Mouse (Mus musculus) adrenal gland, postnatal 36 days (tissue): ENCODE data around the gene Gm5148. TPM values are rescaled to one million over a fixed set of nuclear protein-coding genes. Genes with fewer than 3 reads are reported as not detected.
A peak's percentile ranks its signal among the peaks of the same experiment; 100 is the strongest.

Experiments
- DNase-seq, 2 experiments: peaks; one replicate each; pipeline ENCODE4 v3.0.0; 2021; ENCODE audit warnings: mixed read lengths in 1 of 2
- total RNA-seq, 2 experiments: library from RNA; stranded (reverse); gene quantifications; 2 replicates each; pipeline ENCODE4 v1.2.3; 2021

Gene Gm5148
- total RNA-seq, 2 experiments from 2014 or later = 0.36 TPM; not detected in 1

DNA sequence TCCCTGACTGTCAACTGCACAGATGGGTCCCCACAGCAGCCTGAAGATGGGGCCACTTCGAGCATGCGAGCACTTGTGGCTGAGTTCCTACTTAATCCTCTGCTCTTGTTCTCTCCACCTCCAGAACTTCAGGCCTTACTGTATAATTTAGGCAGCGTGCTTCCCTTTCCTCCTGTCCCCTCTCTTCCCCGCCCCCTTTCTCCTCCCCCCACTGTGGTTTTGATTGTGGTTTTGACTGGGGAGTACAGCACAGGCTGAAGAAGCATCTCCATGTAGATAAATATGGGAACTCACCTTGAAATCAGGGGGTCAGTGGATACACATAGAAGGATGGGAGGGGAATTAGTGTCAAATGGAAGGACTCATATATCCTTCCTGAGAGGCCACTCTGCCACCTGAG is 31.3 kb downstream of the Gm5148 start:
- DNase-seq = no peak

DNA sequence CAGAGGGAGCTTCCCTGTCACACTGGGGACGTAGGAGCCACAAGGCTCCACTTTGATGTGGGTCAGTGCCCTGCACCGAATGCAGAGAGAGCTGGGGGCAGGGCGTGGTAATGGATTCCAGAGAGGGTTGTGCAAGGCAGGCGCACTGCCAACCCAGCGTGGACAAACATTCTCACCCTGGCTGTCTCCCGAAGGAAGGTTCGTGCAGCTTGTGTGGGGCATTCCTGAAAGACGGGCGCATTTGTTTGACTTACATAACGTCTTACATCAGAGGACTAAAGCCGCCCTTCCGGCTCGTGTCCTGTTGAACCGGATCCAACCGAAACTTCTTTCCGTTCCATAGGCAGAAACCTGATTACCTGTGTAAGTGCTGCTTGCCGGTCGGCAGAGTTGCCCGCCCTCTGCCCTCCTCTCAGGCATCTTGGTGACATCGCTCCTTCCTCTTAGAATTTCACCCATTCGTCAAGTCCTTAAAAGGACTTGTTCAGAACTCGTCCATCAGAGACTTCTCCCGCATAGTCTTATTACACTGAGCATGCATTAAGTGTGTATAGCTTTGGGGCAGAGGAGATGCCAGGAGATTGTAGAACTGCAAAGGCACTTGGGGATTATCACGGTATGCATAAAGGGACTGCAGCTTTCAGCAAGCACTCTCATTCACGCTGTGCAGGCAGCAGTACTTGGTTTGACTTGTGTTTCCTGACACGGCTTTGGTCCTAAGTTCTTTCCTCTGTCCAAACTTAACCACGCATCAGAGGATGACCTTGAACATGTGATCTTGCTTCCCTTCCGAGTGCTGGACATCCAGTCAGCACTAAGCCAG is 36.9 kb downstream of the Gm5148 start:
- peak; percentile 60 to 67 for DNase-seq

DNA sequence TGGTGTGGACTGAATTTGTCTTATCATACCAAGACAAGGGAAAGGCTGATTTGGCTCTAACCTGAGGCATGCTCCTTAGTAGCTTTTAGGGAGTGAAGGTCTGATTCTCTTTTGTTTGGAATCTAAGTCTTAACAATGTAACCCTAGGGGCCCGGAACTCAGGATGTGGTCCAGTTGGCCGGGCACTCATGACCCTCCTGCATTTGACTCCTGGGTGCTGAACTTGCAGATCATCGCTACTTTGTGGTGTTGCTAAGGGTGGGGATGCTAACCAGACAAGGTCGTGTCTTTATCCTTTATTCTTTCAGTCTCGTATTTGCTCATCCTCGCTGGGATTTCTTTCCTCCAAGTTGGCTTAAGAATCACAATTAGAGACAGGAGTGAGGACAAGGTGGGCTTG is 37.5 kb downstream of the Gm5148 start:
- no peak for DNase-seq

DNA sequence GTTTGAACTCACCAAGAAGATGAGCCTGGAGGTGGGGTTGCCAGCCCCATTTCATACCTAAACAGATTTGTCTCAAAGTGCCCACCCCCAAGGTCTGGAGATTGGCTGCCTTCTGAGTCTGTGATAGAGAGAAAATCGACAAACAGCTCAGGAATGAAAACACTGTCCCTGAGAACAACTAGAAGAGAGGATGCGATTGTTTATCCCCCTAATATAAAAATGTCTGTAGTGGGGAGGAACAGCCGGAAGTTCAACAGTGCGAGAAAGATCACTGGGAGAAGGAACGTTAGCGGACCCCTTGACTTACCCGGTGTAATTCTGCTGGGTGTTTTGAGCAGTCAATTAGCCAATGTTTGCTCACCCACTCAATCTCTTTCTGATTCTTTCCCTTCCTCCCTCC is 38.1 kb downstream of the Gm5148 start:
- no peak for DNase-seq

DNA sequence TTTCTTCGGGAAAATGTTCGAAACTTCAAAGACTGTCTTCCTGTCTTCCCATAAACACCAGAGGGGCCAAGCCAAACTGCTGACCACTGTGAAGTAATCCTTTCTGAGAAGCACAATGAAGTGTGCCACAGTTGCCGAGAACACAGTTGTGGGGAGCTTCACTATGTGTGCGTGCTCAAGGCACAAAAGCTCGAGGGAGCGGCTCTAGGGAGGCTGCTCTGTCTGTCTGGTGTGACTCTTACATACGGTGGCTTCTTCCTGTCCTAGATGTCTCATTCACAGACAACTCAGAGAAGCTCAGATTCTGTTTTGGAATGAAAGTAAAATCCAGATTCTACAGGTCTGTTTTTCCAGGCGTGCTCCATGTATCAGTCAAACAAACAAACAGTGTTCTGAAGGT is 48.0 kb downstream of the Gm5148 start:
- DNase-seq = no peak

DNA sequence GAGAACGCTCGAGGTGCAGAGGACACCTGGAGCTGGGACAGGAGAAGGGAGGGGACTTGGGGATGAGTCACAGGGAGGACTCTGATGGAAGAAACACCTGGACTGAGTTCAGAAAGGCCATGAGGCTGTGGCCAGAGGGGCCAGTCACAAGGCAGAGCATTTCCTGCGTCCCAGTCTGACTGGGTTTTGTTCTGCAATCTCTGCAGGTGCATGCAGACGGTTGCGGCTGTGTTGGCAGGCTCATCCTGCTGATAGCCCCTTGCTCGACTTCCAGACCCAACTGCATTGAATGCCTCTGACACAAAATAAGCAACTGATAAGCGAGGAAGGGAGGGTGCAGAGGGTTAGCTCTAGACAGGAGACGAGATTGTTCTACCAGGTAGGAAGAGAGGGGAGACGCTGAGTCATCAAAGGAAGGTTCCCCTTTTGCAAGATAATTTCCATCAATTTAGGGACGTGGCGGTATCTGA is 49.2 kb downstream of the Gm5148 start:
- DNase-seq = no peak

DNA sequence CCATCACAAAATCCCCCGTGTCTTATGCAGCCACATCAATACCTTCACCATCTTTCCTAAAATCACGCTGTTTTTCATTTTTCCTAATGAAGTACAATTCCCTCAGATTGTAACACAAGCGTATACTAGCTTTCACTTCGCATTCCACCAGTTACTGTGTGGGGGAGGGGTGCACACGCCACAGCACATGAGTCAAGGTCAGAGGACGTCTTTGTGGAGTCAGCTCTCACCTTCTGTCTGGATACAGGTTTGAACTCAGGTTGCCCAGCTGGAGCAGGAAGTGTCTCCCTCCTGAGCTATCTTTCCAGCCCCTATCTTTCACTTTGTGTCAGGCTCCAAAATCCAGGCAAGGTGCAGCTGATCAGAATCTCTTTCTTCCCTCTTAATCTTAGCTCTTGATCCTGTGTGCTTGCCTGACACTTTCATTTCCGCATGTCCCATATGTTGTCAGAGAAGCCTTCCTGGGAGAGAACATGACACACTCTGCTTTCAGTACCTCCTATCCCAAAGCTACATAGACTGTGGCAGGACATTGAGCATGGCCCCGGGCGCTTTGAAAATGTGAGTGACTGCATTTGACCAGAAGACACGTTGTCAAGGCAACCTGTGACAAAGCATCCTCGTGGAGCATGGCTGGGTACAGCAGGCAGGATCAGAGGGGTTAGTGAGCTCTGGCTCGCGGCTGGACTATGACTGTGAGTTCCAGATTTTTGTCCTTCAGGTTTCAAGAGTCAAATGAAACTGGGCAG is 50.6 kb downstream of the Gm5148 start:
- peak; percentile 17 to 30 for DNase-seq

DNA sequence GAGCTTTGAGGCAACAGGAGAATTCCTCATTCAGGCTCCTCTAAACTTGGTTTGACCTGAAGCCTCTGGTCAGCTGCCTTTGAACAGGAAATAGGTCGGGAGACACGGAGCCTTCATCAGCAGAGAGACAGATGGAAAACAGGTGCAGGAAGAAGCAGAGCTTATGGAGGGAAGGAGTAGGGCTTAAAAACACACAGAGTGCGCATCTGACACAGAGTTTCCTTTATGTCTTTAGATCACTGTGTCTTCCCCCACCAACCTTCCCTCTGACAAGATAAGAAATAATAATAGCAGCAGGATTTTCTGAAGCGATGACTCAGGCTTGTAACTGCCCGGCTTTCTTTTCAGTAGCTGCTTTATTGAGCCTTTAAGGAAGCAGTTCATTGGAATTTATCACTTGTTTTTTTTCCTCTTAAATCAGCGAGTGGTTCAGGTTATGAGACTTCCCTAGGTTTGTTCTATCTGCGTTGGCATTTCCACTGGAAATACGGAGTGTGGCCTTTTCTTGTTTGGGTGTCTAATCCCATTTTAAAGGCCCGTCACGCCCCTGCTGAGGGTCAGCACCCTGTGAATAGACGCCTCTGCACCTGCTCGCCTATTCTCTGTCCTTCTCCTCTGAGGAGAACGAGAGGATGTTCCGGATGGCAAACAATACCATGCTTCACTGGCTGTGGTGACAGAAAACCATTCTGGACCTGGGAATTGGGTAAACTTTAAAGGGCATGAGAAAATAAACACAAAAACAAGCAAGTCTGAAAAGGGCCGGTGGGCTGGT is 51.8 kb downstream of the Gm5148 start:
- DNase-seq = no peak

DNA sequence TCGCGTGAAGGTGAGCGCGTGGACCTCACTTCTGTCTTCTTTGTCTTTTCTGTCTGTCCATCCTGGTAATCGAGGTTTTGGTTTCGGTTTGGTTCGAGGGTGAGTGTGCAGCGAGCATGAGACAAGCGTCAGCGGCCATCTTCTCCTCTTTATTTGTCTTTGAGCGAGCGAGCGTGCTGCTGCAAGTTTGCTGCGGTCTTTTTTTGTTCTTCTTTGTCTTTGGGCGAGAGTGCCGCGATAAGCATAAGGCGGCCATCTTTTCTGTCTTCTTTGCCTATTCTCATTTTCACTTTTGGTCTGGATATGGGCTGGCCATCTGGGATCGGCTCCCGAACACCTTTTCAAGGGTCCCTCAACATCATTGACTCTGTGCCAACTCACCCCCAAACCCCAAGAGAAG is 55.2 kb downstream of the Gm5148 start:
- no peak for DNase-seq

DNA sequence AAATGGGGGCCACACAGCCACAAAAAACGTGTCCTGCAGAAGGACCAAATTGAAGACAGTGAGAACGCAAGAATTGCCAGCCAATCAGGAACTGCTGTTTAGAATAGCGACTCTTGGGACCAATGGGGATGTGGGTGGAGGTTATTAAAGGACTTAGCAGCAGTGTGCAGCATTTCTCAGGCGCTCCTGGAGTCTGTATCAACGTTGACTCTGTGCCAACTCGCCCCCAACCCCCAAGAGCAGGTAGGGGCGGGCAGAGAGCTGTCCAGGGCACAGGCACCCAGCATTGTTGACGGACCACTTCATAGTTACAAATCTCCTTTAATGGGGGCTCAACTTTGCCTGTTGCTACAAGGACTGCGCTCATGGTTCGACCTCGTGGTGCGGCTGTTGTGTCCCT is 55.6 kb downstream of the Gm5148 start:
- DNase-seq = no peak

DNA sequence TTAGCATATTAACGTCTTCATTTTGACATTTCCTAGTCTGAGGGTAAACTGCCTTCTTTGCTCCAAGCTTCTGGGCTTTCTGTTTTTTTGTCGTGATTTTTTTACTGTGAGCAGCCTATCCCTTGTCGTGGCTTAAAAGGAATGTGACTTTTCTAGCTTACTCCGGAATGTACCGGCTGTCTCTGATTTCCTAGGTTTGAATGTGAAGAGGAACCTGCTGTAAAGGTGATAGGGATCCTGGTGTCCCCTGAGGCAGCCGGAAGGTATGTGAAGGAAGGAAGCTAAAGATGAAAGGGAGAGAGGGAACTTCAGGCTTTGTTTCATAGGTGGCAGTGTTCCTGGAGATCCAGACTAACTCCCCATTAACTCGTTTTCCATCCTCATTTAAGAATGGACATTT is 56.6 kb downstream of the Gm5148 start:
- no peak for DNase-seq

DNA sequence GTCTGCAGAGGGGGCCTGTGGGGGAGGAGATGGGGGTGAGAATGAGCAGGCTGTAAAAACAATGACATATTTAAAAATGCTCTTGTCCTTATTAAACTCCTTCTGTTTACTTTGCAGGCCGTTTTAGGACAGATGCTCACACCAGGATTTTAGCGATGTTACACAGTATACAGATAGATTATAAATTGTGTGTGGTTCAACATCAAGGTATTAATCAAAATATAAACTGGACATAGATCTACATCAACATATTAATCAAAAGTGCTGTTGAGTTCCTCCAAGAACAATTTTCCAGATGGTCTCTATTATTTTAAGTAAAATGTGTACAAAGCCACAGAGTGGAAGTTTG is 57.2 kb downstream of the Gm5148 start:
- no peak for DNase-seq

DNA sequence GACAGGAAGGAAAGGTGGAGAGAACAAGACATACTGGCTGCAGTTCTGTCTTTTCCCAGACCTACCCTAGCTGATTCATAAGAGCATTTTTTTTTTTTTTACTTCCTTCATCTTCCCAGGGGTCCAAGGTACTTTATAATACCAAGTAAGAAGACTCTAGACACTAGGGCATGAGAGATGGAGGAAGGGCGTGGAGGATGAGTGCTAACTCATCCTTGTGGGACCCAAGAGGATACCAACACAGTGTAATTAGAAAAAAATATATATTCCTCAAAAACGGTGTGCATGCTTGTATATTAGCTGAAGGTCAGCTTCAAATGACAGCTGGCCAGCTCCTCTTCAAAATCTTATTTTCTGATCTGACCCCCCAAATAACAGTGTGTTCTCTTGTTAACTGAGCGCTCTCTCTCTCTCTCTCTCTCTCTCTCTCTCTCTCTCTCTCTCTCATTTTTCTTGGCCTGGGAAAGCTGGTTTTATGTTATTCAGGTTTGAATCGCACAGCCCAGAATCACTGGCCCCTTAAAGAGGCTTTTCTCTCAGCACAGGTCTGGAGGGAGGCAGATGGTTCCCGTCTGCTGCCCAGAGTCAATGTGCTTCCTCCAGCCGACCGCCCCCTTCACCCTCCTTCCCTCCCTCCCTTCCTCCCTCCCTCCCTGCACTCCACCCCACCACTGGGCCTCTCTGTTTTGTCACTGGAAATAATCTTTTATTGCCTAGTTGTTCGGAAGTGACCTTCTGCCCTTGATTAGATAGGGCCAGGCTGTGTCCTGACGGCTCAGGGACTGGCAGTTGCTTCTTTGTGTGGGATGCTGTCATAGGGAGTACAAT is 57.8 kb downstream of the Gm5148 start:
- peak in 1 of 2 experiments; percentile 32 for DNase-seq

Other genes starting within 250 kb of the Gm5148 start
- 10 to 100 TPM; 25.1 to 31.4 TPM for gene Spry1, start 84.5 kb downstream of the Gm5148 start, total RNA-seq